Mouse (Mus musculus): ENCODE results near the gene Zdhhc7.

GRCm38 (mm10) chr8:120112535-120112934, 11.3 kb upstream of the Zdhhc7 start:
- TF ChIP-seq CTCF (IDR thresholded peaks at IDR 0.05; ENCODE audit: borderline replicate concordance, extremely low read depth, insufficient read depth, insufficient read length) (no peak), POLR2A (IDR thresholded peaks at IDR 0.05; ENCODE audit: borderline replicate concordance, extremely low read depth, insufficient read depth, insufficient read length, poor library complexity, severe bottlenecking) (no peak)

Data from brain, embryonic 14.5 days (tissue).